Mouse (Mus musculus) T-helper 2 cell (primary cell): ENCODE measurements around the gene Haus4.

Experiments
- in situ Hi-C: fragments of 300-600 bp; cut with MboI, MseI; formaldehyde crosslinking; loops from one replicate; pipeline ENCODE4 v1.15.1; 2025; ENCODE audit warnings: high pct_unique_total_duplicates

The Haus4 gene

GRCm38 (mm10) chr14:54553975-54554769 is at the start of gene Haus4:
Gene Haus4 (minus strand): TSS chr14:54554616.
- in situ Hi-C loops: no loop called here

GRCm38 (mm10) chr14:54603686-54604085 is 49.3 kb upstream of the Haus4 start:
- in situ Hi-C loops: no loop called here

GRCm38 (mm10) chr14:54603038-54603654 is 48.7 kb upstream of the Haus4 start:
- in situ Hi-C loops: no loop called here

GRCm38 (mm10) chr14:54602613-54603012 is 48.2 kb upstream of the Haus4 start:
- in situ Hi-C loops: no loop called here

- in situ Hi-C loops: no loop called here
Measured at GRCm38 (mm10) chr14:54601601-54602000, 47.2 kb upstream of the Haus4 start.

GRCm38 (mm10) chr14:54597084-54597483 is 42.7 kb upstream of the Haus4 start:
- in situ Hi-C loops: no loop called here

GRCm38 (mm10) chr14:54594631-54595414 is 40.4 kb upstream of the Haus4 start:
- in situ Hi-C loops: no loop called here

- in situ Hi-C loops: no loop called here
Measured at GRCm38 (mm10) chr14:54594055-54594454, 39.6 kb upstream of the Haus4 start.

GRCm38 (mm10) chr14:54592319-54592934 is 38.0 kb upstream of the Haus4 start:
- in situ Hi-C loops: no loop called here

- in situ Hi-C loops: no loop called here
Measured at GRCm38 (mm10) chr14:54591056-54591455, 36.6 kb upstream of the Haus4 start.

GRCm38 (mm10) chr14:54583681-54584338 is 29.4 kb upstream of the Haus4 start:
- in situ Hi-C loops: no loop called here

- in situ Hi-C loops: no loop called here
Measured at GRCm38 (mm10) chr14:54582536-54582935, 28.1 kb upstream of the Haus4 start.

GRCm38 (mm10) chr14:54579638-54580037 is 25.2 kb upstream of the Haus4 start:
- in situ Hi-C loops: no loop called here

GRCm38 (mm10) chr14:54578063-54578462 is 23.6 kb upstream of the Haus4 start:
- in situ Hi-C loops: no loop called here

GRCm38 (mm10) chr14:54577089-54577982 is 22.9 kb upstream of the Haus4 start, which contains the start of gene Ajuba:
Gene Ajuba (minus strand): TSS chr14:54577558.
- in situ Hi-C loops: no loop called here

- in situ Hi-C loops: no loop called here
Measured at GRCm38 (mm10) chr14:54576241-54577088, 22.0 kb upstream of the Haus4 start.

GRCm38 (mm10) chr14:54575631-54576030 is 21.2 kb upstream of the Haus4 start:
- in situ Hi-C loops: no loop called here

GRCm38 (mm10) chr14:54575031-54575430 is 20.6 kb upstream of the Haus4 start:
- in situ Hi-C loops: no loop called here

- in situ Hi-C loops: loop anchor here (5.0 kb wide), 2 partner anchors 38 to 68 kb away; partner anchors contain the start of genes Cdh24 and Gm17606
Measured at GRCm38 (mm10) chr14:54574253-54574652, 19.8 kb upstream of the Haus4 start.
